Mouse (Mus musculus): ENCODE results near the gene Prmt2. TPM values are rescaled to one million over a fixed set of nuclear protein-coding genes. Genes with fewer than 3 reads are reported as not detected.

Gene Prmt2
- total RNA-seq, 2 experiments from 2014 or later = 0.41 TPM; not detected in 1

- peak; percentile 72 for ATAC-seq (replicated peaks; ENCODE audit: poor library complexity, severe bottlenecking)
These were observed 11.7 kb downstream of the Prmt2 start for GRCm38 (mm10) chr10:76225944-76226343.

GRCm38 (mm10) chr10:76218240-76218639 lies 19.4 kb downstream of the Prmt2 start:
- ATAC-seq (replicated peaks; ENCODE audit: poor library complexity, severe bottlenecking) = no peak

GRCm38 (mm10) chr10:76217056-76217455 lies 20.6 kb downstream of the Prmt2 start:
- ATAC-seq (replicated peaks; ENCODE audit: poor library complexity, severe bottlenecking) = no peak

- no peak for ATAC-seq (replicated peaks; ENCODE audit: poor library complexity, severe bottlenecking)
These were observed 23.5 kb downstream of the Prmt2 start for GRCm38 (mm10) chr10:76214161-76214560.

- no peak for ATAC-seq (replicated peaks; ENCODE audit: poor library complexity, severe bottlenecking)
These were observed 25.5 kb downstream of the Prmt2 start for GRCm38 (mm10) chr10:76212121-76212520.

GRCm38 (mm10) chr10:76210806-76211205 lies 26.9 kb downstream of the Prmt2 start:
- no peak for ATAC-seq (replicated peaks; ENCODE audit: poor library complexity, severe bottlenecking)

- ATAC-seq (replicated peaks; ENCODE audit: poor library complexity, severe bottlenecking) = no peak
These were observed 28.4 kb downstream of the Prmt2 start for GRCm38 (mm10) chr10:76209241-76209640.

- no peak for ATAC-seq (replicated peaks; ENCODE audit: poor library complexity, severe bottlenecking)
These were observed 30.3 kb downstream of the Prmt2 start for GRCm38 (mm10) chr10:76207262-76207796.

GRCm38 (mm10) chr10:76203798-76204283 lies 33.8 kb downstream of the Prmt2 start:
- ATAC-seq (replicated peaks; ENCODE audit: poor library complexity, severe bottlenecking) = peak; percentile 20; the same call in 1 of the 2 replicates

GRCm38 (mm10) chr10:76201978-76202377 lies 35.7 kb downstream of the Prmt2 start:
- peak; percentile 46 for ATAC-seq (replicated peaks; ENCODE audit: poor library complexity, severe bottlenecking)

- ATAC-seq (replicated peaks; ENCODE audit: poor library complexity, severe bottlenecking) = no peak
These were observed 36.2 kb downstream of the Prmt2 start for GRCm38 (mm10) chr10:76201416-76201815.

- no peak for ATAC-seq (replicated peaks; ENCODE audit: poor library complexity, severe bottlenecking)
These were observed 49.7 kb downstream of the Prmt2 start for GRCm38 (mm10) chr10:76188010-76188409.

- no peak for ATAC-seq (replicated peaks; ENCODE audit: poor library complexity, severe bottlenecking)
These were observed 52.4 kb downstream of the Prmt2 start for GRCm38 (mm10) chr10:76185216-76185615.

GRCm38 (mm10) chr10:76174899-76175298 lies 62.8 kb downstream of the Prmt2 start:
- no peak for ATAC-seq (replicated peaks; ENCODE audit: poor library complexity, severe bottlenecking)

- ATAC-seq (replicated peaks; ENCODE audit: poor library complexity, severe bottlenecking) = no peak
These were observed 79.7 kb downstream of the Prmt2 start for GRCm38 (mm10) chr10:76158009-76158408.

- ATAC-seq (replicated peaks; ENCODE audit: poor library complexity, severe bottlenecking) = no peak
These were observed 80.1 kb downstream of the Prmt2 start for GRCm38 (mm10) chr10:76157528-76157927.

Other genes starting within 250 kb of the Prmt2 start
- gene Zfp280b, start 205.2 kb downstream of the Prmt2 start, total RNA-seq (2014; fragmentation: Nextera tagmentation) = 5.7 and 25.2 TPM in 2 replicates
- 7.8 and 22.6 TPM in 2 replicates for gene Zfp280b, start 205.2 kb downstream of the Prmt2 start, total RNA-seq (2017)
- not detected in 2 replicates for gene Slc5a4b, start 126.9 kb downstream of the Prmt2 start, total RNA-seq (2014; fragmentation: Nextera tagmentation)
- gene Slc5a4b, start 126.9 kb downstream of the Prmt2 start, total RNA-seq (2017) = not detected in 2 replicates
- not detected in 2 replicates for gene Slc5a4a, start 90.4 kb downstream of the Prmt2 start, total RNA-seq (2014; fragmentation: Nextera tagmentation)
- gene Slc5a4a, start 90.4 kb downstream of the Prmt2 start, total RNA-seq (2017) = not detected in 2 replicates
- gene S100b, start 16.0 kb upstream of the Prmt2 start, total RNA-seq (2014; fragmentation: Nextera tagmentation) = not detected in 2 replicates
- not detected in 2 replicates for gene S100b, start 16.0 kb upstream of the Prmt2 start, total RNA-seq (2017)
- 4.4 and 6.6 TPM in 2 replicates for gene Dip2a, start 107.4 kb upstream of the Prmt2 start, total RNA-seq (2014; fragmentation: Nextera tagmentation)
- gene Dip2a, start 107.4 kb upstream of the Prmt2 start, total RNA-seq (2017) = 1.2 and 2.3 TPM in 2 replicates
- 12.7 TPM in 1 of 2 replicates, not detected in the other for gene AC141477.1, start 202.6 kb upstream of the Prmt2 start, total RNA-seq (2014; fragmentation: Nextera tagmentation)
- 10.5 TPM in 1 of 2 replicates, not detected in the other for gene AC141477.1, start 202.6 kb upstream of the Prmt2 start, total RNA-seq (2017)
- 39.5 and 41.9 TPM in 2 replicates for gene Pcnt, start 204.9 kb upstream of the Prmt2 start, total RNA-seq (2014; fragmentation: Nextera tagmentation)
- gene Pcnt, start 204.9 kb upstream of the Prmt2 start, total RNA-seq (2017) = 53.6 and 55.6 TPM in 2 replicates
- not detected in 2 replicates for gene 2610028H24Rik, start 211.2 kb upstream of the Prmt2 start, total RNA-seq (2014; fragmentation: Nextera tagmentation)
- gene 2610028H24Rik, start 211.2 kb upstream of the Prmt2 start, total RNA-seq (2017) = not detected in 2 replicates
- 63.4 and 84.6 TPM in 2 replicates for gene Mcm3ap, start 231.1 kb upstream of the Prmt2 start, total RNA-seq (2014; fragmentation: Nextera tagmentation)
- gene Mcm3ap, start 231.1 kb upstream of the Prmt2 start, total RNA-seq (2017) = 50.6 and 60.1 TPM in 2 replicates
- gene Ybey, start 231.2 kb upstream of the Prmt2 start, total RNA-seq (2014; fragmentation: Nextera tagmentation) = 3.1 and 3.6 TPM in 2 replicates
- 4.3 and 6.5 TPM in 2 replicates for gene Ybey, start 231.2 kb upstream of the Prmt2 start, total RNA-seq (2017)